Mouse (Mus musculus): ENCODE data around the gene Ndufb2.

GRCm38 (mm10) chr6:39551981-39552636 lies 40.3 kb upstream of the Ndufb2 start:
- TF ChIP-seq CTCF (IDR thresholded peaks at IDR 0.05): no peak
- TF ChIP-seq POLR2A (IDR thresholded peaks at IDR 0.05; ENCODE audit: insufficient read depth, low read depth, low read length): no peak

Measured in heart, adult 2 months (tissue).